Mouse (Mus musculus): ENCODE measurements around the gene Zfyve27.

The Zfyve27 gene

DNA sequence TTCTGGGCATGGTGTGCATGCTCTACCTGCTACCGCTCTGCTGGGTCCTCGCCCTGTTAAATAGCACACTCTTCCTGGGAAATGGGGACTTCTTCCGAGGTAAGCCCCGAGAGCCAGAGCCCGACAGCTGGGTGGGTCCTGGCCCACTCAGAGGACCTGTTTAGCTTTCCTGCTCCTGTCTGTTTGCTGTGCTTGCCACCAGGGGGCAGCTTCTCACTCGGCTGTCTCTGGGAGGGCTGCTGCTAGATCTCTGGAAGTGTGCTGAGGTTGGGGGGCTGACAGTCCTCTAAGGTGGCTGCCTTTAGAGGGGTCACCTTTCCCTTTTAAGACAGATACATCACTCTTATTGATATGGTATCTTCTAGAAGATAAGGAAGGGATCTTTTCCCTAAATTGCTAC, 18.9 kb downstream of the Zfyve27 start:
- peak; percentile 41 for DNase-seq

DNA sequence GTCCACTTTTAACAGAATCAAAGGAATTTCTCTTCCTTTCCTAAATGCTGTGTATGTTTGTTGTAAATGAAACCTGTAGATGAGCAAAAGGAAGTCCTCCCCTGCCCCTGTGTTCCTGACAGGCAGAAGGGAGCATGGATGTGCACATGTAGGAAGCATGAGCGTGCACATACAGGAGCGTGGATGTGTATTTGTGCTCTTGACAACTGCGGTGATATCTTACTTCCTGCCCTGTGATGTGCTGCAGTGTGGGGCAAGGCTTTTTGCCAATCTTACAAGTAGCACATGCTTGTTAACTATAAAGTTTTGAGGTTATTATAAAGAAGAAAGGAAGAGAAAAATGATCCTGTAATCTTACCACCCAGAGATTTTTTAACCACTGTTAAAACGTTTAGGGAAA, 26.0 kb downstream of the Zfyve27 start:
- DNase-seq, result no peak

DNA sequence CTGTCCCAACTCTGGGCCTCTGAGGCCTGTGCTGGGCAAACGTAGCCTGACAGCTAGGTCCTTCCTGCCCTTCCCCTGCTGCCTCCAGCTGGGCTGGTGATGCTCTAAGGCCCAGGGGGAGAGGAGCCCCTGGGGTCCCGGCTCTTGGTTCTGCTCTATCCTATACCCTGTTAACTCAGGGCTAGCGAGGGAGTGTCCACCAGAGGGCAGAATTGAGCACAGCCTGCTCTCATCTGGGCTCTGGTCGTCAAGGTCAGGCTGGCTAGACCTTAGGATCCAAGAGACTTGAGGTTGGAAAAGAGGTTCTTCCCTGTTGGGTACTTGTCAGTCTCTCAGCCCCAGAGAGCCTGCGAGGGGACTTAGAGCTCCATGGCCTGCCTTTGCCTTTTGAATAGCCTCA, 26.7 kb downstream of the Zfyve27 start:
- peak; percentile 71 for DNase-seq

DNA sequence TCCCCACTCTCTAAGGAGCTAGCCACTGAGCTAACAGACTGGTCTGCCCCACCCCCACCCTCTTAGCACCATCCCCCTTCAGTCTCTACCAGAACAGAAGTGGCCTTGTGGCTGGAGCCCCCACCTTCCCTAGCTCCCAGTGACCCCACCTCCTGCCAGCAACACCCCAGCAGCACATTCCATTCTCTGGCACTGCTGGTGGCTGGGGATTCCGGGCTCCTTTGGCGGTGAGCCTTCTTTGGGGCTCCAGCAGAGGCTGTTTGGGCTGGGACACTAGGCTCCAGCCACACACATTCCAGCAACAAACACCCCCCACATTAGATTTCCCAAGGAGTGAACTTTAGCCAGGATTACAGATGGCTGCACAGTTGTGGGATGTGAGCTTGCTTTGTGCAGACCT, 29.6 kb downstream of the Zfyve27 start:
- no peak for DNase-seq

DNA sequence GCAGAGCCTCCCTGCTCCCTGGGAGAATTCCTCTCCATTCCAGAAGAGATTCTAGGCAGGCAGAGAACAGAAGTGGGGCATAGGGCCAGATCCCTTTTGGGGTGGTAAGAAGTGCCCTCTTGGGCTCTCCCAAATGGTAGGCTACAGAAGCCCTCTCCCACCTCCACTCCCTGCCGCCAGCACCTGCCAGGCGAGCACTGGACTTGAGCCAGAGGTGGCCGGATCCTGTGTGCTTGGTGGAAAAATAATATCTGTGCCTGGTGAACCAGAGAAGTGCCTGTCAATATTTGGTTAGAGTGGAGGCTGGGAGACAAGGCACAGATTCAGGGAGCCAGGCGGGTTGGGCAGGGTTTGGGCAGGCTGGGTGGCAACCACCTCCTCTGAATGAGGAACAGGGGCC, 32.6 kb downstream of the Zfyve27 start:
- DNase-seq, result no peak

DNA sequence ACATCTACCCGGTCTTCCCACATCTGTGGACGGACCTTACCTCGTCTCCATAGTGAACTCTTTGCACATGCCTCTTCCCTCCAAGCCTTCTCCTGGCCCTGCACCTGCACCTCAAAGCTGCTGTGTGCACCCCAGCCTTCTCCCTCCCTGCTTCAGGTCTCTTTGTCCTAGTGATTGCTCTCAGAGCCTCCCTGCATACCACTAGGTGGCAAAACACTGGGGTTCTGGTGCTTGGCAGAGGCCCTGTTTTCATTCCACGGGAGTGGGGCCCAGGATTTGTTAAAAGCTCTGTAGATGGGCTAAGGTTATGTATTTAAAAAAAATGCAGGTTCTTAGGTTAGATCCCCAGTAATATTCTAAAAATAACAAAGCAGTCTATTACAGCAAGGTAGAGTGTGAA, 33.3 kb downstream of the Zfyve27 start:
- no peak for DNase-seq

DNA sequence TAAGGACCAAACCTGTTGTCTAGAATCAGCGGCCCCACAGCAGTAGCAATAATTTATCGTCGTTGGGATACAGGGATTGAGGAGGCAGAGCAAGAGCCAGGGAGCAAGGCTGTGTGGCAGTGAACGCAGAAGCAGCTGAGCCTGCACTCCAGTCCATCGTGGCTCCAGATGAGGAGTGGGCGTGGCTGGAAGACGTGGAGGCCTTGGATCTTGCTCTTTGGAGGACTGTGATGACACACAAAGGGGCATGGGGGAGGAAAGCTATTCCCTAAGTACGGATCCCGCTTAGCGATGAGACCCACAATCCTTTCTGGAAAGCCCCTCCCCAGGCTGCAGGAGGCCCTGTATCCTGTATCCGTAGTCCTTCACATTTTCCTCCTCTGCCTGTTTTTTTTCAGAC, 34.3 kb downstream of the Zfyve27 start:
- no peak for DNase-seq

DNA sequence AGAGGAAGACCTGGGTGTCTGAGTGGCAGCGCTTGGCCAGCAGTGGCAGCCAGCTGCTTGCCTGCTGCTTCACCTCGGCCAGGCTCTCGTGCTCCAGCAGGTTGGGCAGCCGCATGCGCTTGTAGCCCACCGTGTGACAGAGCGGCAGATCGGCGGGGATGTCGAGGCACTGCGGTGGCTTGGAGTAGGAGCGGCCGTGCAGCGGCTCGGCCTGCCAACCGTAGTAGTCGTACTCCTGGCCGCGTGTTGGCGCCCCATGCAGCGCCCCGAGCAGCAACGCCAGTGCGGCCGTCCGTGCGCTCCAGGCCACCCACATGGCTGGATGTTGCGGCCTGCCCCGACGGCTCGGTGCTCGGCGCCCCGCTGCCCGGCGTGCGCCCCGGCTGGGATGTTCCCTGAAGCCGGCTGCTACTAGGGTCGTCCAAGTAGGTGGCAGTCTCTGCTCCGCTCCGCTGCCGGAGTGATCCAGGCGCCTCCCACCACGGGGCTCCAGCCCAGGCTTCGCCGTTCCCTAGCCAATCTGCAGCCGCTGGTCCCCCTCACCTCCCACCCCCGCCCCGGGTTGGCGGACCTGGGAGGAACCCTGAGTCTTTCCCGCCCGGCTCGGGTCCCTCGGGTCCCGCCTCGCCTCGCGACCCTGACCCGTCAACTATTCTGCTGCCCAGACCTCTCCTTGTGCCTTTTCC, 38.1 kb downstream of the Zfyve27 start, which contains the start of gene Sfrp5:
TSS of gene Sfrp5 (minus strand) at position 557 of the 686 bp plus-strand sequence.
- no peak for DNase-seq

DNA sequence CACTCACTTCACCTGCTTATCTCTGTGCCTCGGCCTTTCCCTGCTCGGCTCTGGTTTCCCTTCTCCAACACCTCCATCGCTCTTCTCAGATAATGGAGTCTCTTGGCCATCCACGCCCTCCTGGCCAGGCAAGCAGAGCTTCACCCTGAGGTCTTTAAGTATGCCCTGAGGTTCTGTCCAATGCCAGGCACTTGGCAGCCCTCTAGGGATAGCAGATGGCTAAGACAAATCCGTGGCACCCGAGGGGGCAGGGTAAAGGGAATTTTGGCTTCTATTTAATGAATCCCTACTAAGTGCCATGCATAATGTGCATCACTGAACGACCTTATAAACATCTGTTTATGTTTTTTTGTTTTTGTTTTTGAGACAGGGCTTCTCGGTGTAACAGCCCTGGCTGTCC, 38.7 kb downstream of the Zfyve27 start:
- no peak for DNase-seq

DNA sequence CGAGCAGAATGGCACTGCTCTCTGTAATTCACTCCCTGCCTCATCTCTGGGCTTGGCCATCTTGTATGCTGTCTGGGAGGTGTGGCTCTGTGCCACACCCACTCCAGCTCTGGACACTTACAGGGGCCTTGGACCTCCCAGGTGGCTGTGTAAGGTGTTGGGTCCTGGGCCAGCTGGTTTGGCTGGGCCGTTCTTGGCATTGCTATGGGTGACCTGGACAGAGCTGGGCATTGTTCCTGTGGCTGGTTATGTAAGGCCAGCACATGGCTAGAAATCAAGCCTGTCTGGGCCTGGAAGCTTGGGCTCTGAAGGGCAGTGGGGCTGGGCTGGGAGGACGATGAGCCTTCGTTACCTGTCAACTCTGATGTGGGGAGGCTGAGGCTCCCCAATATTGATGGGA, 40.6 kb downstream of the Zfyve27 start:
- DNase-seq, result no peak

DNA sequence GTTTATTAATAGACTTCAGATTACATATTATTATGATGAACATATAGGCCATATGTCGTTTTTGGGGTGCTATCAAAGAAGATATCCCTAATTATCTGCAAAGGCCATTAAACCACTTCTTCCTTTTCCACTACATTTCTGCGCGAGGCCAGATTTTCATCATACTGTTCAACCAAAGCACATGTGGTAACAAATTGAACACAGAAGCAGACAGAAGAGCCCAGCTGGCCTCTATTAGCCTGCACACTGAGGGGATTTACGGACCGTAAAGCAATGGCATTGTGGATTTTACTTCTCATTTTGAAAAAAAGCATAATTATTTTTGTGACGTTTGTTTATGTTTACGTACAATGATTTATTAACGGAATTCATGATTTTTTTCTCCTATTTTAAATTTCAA, 41.5 kb downstream of the Zfyve27 start:
- no peak for DNase-seq

DNA sequence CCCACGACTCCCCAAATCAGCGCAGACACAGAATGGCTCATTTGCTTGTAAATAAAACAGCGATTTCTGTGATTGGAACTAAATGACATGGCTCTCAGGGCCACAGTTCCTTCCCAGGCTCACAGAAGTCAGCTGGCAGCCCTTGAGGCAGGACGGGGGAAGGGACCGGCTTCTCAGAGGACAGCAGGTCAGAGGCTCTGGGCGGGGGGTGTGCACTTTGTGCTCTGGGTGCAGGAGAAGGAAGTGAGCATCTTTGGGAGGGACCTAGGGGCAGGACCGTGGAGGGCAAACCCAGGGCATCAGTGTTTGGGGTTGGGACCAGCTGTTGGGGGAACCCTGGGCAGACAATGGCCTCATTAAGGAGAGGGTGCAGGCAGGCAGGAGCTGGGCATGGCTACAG, 45.7 kb downstream of the Zfyve27 start:
- DNase-seq, result no peak

DNA sequence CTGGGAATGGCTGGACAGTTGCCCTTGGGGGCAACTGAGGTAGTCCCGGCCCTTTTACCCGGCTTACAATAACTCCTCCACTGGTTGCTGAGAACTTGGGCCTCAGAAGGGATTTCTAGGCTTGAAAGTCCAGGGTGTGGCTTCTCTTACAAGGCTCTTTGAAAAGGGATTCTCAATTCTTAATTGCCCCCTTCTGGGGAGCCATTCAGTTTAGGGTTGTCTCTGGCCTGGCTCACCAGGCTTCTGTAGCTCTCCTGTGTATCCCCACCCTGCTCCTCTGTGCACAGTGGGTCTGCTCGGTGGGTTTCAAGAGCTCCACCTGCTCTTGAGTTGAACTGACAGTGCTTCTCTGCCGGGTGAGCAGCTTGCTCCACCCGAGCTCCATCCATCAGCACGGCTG, 46.2 kb downstream of the Zfyve27 start:
- DNase-seq, result no peak

DNA sequence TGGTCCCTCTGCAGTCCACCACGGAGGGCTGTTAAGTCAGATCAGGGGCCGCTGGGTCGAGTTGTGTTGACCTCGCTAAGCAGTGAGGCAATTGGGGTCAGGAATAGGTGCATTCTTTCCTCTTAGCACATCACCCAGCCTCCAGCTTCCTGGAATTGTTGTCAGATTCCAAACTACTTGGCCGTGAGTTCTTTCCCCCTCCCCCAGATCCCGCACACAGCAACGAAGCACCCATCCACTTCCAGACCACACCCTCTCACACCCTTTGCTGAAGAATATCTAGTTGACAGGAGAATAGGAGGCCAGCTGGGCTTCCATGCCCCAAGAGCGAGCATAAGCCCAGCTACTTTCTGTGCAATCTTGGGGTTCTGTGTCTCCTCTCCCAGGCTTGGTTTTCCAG, 48.2 kb downstream of the Zfyve27 start:
- DNase-seq, result no peak

DNA sequence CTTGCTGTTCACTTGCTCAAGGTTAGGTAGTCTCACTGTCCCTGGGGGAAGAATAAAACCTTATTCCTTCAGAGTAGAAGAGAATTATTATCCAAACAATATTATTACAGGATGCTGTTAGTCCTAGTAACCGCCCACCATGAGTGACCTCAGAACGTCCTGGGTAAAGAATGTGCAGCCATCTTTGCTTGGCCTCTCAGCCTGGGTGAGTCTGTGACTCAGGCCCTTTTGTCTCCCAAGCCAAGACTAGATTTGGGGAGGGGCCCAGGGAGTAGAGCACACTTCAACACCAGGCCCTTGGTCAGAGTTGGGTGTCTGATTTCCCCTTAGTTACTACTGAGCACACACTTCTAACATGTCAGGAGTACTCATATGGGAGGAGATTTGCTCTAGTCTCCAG, 50.9 kb downstream of the Zfyve27 start:
- no peak for DNase-seq

DNA sequence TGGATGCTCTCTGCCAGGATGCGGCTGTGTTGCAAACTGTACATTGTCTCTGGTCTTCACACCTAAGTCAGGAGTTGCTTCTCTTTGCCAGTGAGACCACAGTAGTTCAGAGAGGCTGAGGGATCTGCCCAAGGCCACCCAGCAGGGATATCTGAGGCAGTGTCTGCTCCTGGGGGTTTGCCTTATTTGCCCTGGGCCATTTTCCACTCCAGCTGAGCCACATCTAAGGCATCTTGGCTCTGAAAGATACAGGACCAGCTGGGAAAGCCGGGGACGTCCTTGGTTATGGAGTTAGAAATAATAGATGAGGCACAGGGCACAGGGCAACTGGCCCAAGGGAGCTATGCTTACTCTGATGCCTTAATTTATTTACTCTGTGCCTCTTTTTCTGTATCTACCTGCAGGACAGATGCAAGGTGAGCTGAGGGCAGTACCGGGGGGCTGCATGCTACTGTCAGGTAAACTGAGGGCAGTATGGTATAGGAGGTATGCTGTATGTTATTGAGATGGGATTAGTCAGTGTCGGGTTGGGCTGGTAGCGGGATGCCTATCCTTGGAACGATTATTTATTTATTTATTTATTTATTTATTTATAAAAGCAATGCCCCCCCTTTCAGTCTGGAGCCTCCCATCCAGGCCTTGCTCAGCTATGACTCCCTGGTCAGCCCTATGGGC, 53.1 kb downstream of the Zfyve27 start:
- DNase-seq, result no peak

DNA sequence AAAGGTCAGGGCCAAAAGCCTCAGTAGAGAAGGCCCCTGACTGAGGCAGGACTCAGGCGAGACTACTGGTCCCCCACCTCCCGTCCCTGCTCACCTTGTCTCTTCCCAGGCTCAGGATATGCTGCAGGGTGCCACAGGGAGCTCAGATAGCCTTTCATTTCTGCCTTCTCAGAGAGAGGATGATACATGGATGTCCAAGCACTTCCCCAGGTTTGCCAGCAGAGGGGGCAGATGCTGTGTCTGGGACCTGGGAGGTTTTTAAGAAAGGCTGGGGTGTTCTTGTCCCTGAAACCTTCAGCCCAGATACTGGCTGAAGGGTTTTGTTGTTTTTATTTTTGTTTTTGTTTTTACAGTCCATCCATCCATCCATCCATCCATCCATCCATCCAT, 53.6 kb downstream of the Zfyve27 start:
- DNase-seq, result peak; percentile 50

DNA sequence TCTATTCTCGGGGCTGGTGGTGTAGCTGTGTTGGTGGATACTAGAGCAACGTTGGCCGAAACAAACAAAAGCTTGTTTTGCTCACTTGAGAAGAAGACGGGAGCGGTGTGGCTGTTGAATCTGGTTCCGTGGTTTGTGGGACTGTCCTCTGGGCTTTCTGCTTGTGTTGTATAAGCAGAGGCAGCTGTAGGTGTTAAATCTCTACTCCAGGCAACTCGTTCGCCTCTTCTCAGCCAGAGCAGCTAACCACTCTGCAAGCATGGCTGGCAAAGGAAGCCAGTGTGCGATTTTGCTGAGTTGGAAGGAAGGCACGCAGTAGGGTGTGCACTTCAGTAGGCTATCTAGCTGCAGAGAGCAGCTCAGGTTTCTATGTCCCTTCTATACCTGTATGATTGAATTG, 62.7 kb downstream of the Zfyve27 start:
- DNase-seq, result no peak

DNA sequence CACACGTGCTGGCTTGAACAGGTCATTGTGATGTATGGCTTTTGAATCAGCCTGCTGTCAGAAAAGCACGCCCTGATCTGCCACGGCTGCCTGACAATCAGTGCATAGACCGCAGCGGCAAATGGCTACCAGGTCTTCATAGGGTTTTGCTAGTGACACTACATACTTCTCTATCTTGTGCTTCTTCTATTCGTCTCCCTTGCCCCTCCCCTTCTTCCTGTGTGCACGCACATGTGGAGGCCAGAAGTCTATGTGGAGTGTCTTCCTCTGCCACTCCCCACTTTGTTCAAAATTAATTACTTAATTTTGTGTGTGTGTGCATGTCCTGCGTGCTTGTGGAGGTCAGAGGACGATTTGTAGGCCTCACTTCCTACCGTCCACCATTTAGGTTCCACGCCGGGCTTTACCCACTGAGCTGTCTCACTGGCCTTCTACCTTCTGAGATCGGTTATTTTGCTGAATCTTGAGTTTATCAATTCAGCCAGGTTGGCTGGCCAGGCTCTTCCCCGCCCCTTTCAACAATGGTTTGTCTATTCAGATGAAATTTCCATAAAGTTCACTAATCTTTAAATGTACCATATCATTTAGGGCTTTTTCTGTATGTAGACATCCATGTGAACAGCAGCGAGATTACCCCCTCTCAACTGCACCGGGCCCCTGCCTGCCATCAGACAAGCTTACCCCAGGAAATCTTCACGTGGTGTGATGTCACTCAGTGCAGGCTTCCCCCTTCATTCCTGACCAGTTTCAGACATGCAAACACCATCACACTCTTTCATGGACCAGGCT, 65.9 kb downstream of the Zfyve27 start:
- DNase-seq, result no peak

DNA sequence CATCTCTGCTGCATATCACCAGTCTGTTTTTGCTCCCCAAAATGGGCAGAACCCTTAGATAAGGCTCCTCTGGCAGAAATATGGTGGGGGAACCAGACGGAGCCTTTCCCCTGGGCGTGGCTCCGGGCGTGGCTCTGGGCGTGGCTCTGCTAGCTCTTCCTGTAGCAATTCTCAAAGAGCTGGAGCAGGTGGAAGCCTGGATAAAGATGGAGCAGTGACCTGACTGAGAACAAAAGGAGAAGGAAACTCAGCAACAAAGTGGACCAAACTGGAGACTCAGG, 66.5 kb downstream of the Zfyve27 start:
- DNase-seq, result no peak

DNA sequence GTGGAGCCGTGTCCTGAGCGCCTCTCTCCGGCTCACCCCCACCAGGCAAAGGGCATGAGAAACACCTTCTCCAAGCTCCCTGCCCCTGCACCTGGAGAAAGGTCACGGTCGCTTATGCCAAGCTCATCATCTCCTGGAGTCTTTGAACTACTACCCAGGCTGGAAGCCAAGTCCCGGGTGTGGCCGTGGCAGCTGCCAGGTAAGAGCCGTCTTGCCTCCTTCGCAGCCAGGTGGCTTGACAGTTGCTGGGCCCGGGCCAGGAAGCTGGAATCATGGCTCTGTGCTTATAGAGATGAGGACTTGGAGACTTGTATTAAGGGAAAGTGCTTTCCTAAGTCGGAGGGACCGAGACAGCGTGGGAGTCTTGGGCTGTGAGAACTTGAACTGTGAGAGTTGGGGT, 67.2 kb downstream of the Zfyve27 start:
- DNase-seq, result no peak

DNA sequence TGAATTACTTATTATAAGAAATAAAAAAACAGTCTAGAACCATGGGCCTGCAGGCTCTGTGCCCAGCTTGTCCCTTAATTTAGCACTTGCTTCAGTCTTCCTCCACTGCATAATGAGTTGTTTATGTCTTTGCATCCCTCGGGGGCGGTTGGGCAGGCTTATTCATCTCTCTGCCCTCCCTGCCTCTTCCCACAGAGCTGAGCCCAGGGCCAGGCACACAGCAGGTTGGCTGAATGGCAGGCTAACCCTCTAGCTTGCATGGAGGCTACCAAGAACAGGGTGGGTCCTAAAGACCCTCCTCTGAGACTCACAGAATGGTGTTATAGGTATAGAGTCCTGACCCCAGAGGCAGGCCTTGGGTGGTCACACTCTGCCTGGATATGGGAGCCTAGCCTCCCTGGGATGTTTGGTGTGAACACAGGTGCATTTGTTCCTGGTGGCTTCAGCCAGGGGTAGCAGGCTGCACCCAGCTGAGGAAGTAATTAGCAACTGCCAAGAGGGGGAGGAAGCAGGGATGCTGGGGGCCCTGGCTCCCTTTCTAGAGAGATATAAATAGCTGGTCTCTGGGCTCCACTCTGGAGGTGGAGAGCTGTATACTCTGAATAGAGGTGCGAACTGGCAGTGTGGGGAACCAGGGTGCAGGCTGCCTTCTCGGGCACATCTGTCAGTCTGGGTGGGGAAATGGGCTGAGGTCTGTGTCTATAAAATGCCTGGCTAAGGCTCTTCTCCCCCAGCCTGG, 74.0 kb downstream of the Zfyve27 start:
- DNase-seq, result no peak

DNA sequence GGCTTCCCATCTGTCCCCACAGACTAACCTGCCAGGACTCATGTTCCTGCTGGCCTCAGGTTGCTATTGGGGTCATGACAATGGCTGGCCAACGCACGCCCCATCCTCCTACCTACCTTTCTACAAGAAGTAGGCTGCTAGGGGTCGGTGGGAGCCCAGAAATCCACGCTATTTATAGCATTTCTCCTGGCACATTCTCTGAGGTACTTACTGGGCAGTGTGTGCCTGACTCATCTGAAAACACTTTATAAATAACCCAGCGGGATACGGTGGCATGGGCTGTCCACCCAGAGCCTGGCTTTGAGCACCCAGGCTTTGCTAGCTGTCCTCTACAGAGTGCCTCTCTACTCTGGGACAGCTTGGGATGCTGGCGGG, 74.6 kb downstream of the Zfyve27 start:
- DNase-seq, result no peak

DNA sequence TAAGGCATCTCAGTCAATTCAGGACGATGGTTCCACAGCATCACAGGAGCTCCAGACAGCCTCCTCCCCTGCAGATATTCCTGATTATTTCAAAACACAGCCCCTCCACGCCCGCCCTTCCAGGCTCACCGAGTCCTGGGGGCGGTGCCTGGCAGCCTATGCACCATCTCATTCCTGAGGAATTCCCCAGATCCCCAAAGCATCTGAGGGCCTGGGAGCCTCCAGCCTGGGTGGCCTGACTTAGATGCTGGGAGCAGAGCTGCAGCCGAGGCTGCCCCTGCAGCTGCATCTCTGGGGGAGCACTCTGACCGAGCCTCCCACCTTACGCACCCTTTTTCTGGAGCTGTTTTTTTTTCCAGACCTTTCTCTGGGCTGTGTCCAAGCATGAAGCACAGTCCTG, 77.1 kb downstream of the Zfyve27 start:
- DNase-seq, result no peak
